Mouse (Mus musculus) heart, embryonic 10.5 days (tissue): ENCODE results near the gene Tcirg1. TPM values are rescaled to one million over a fixed set of nuclear protein-coding genes. Genes with fewer than 3 reads are reported as not detected.

Experiments
- DNase-seq: peaks from one replicate; pipeline ENCODE4 v3.0.0-alpha.2; 2017; ENCODE audit warnings: low spot score
- H3K27ac ChIP-seq: fragments of 300-500 bp; sonication (generic); 2 replicates; pipeline ENCODE4 v1.5.1; 2016; ENCODE audit warnings: mild to moderate bottlenecking
- H3K27me3 ChIP-seq: fragments of 300-500 bp; sonication (generic); 2 replicates; pipeline ENCODE4 v1.6.1; 2016; ENCODE audit warnings: mild to moderate bottlenecking; ENCODE audit not compliant: poor library complexity, insufficient read depth, severe bottlenecking
- H3K36me3 ChIP-seq: fragments of 300-500 bp; sonication (generic); 2 replicates; pipeline ENCODE4 v1.6.1; 2016; ENCODE audit warnings: mild to moderate bottlenecking, moderate library complexity
- H3K4me1 ChIP-seq: fragments of 300-500 bp; sonication (generic); 2 replicates; pipeline ENCODE4 v1.6.1; 2016; ENCODE audit warnings: mild to moderate bottlenecking
- H3K4me3 ChIP-seq: fragments of 300-500 bp; sonication (generic); 2 replicates; pipeline ENCODE4 v1.5.1; 2016; ENCODE audit warnings: mild to moderate bottlenecking, moderate library complexity
- H3K9me3 ChIP-seq: fragments of 300-500 bp; sonication (generic); 2 replicates; pipeline ENCODE4 v1.6.1; 2016; ENCODE audit warnings: mild to moderate bottlenecking, moderate library complexity
- whole genome bisulfite sequencing: fragments of 180-500 bp; shearing (Covaris S2); methylation state at CpG from one replicate; pipeline ENCODE4 v1.1.7; 2016; 5-methylcytosine and 5-hydroxymethylcytosine counted together
- polyA plus RNA-seq: library from polyadenylated mRNA; unstranded; fragments of >200 nt; fragmentation: Nextera tagmentation; extraction: Ambion mirVana; gene quantifications from 2 replicates; pipeline ENCODE4 v1.2.1, GENCODE M21; 2016

The Tcirg1 gene
- polyA plus RNA-seq, 1 experiment from 2014 or later, result 32.2 TPM

- H3K27me3 ChIP-seq, result peaks cover 13% of the 10 kb centered on the region
- peak overlapping the region; percentile 70 for H3K4me3 ChIP-seq
- no peaks in the 10 kb centered on the region for H3K9me3 ChIP-seq
- DNase-seq, result no peak
- WGBS, result 7% methylated on average over 22 of the region's 22 CpGs
- peaks cover 15% of the 10 kb centered on the region for H3K4me1 ChIP-seq
- H3K27ac ChIP-seq, result peak overlapping the region; percentile 79
- H3K36me3 ChIP-seq, result no peaks in the 10 kb centered on the region
These were observed 29.2 kb upstream of the Tcirg1 start for GRCm38 (mm10) chr19:3935896-3936850.

- no peaks in the 10 kb centered on the region for H3K36me3 ChIP-seq
- H3K27ac ChIP-seq, result peak within 1 kb of the TSS; percentile 79
- no peaks in the 10 kb centered on the region for H3K9me3 ChIP-seq
- peak within 1 kb of the TSS; percentile 70 for H3K4me3 ChIP-seq
- peaks cover 22% of the 10 kb centered on the region for H3K4me1 ChIP-seq
- 6% methylated on average over 42 of the region's 42 CpGs for WGBS
- H3K27me3 ChIP-seq, result peaks cover 19% of the 10 kb centered on the region
- no peak for DNase-seq
These were observed 28.3 kb upstream of the Tcirg1 start, which contains the start of gene Unc93b1 for GRCm38 (mm10) chr19:3935032-3935895. Gene Unc93b1 (plus strand): TSS chr19:3935186.

GRCm38 (mm10) chr19:3931716-3932115 lies 24.8 kb upstream of the Tcirg1 start:
- no peak for DNase-seq
- Histone ChIP-seq H3K4me3 (no peak overlapping the region), H3K9me3 (no peaks in the 10 kb centered on the region), H3K27me3 (peaks cover 13% of the 10 kb centered on the region), H3K27ac (no peak overlapping the region), H3K36me3 (no peaks in the 10 kb centered on the region), H3K4me1 (peaks cover 30% of the 10 kb centered on the region)
- WGBS, result 86% methylated on average over 9 of the region's 9 CpGs

- 71% methylated on average over 21 of the region's 21 CpGs for WGBS
- no peak for DNase-seq
- Histone ChIP-seq H3K36me3 (no peaks in the 10 kb centered on the region), H3K4me3 (no peak overlapping the region), H3K27me3 (peaks cover 6% of the 10 kb centered on the region; the same call in 1 of the 2 replicates), H3K9me3 (no peaks in the 10 kb centered on the region), H3K4me1 (peaks cover 26% of the 10 kb centered on the region), H3K27ac (peak overlapping the region; percentile 78)
These were observed 23.5 kb upstream of the Tcirg1 start for GRCm38 (mm10) chr19:3930262-3931057.

- no peak for DNase-seq
- H3K4me3 ChIP-seq, result peak within 1 kb of the TSS; percentile 18; the same call in 1 of the 2 replicates
- peaks cover 21% of the 10 kb centered on the region for H3K4me1 ChIP-seq
- H3K36me3 ChIP-seq, result no peaks in the 10 kb centered on the region
- H3K9me3 ChIP-seq, result no peaks in the 10 kb centered on the region
- H3K27ac ChIP-seq, result peak within 1 kb of the TSS; percentile 78
- 53% methylated on average over 12 of the region's 12 CpGs for WGBS
- H3K27me3 ChIP-seq, result peaks cover 6% of the 10 kb centered on the region; the same call in 1 of the 2 replicates
These were observed 22.4 kb upstream of the Tcirg1 start, which contains the start of gene Aldh3b1 for GRCm38 (mm10) chr19:3929211-3929941. Gene Aldh3b1 (minus strand): TSS chr19:3929808.

GRCm38 (mm10) chr19:3928779-3929178 lies 21.8 kb upstream of the Tcirg1 start:
- Histone ChIP-seq H3K9me3 (no peaks in the 10 kb centered on the region), H3K4me3 (no peak overlapping the region), H3K27ac (peak overlapping the region; percentile 56), H3K27me3 (peaks cover 6% of the 10 kb centered on the region; the same call in 1 of the 2 replicates), H3K4me1 (peaks cover 27% of the 10 kb centered on the region), H3K36me3 (no peaks in the 10 kb centered on the region)
- DNase-seq, result no peak
- 79% methylated on average over 4 of the region's 4 CpGs for WGBS

GRCm38 (mm10) chr19:3927989-3928388 lies 21.1 kb upstream of the Tcirg1 start:
- no peak overlapping the region for H3K27ac ChIP-seq
- no peak for DNase-seq
- H3K9me3 ChIP-seq, result no peaks in the 10 kb centered on the region
- peaks cover 6% of the 10 kb centered on the region; the same call in 1 of the 2 replicates for H3K27me3 ChIP-seq
- no peak overlapping the region for H3K4me3 ChIP-seq
- H3K4me1 ChIP-seq, result peaks cover 34% of the 10 kb centered on the region
- H3K36me3 ChIP-seq, result no peaks in the 10 kb centered on the region
- 86% methylated on average over 4 of the region's 4 CpGs for WGBS

- Histone ChIP-seq H3K36me3 (no peaks in the 10 kb centered on the region), H3K4me1 (peaks cover 39% of the 10 kb centered on the region), H3K9me3 (no peaks in the 10 kb centered on the region), H3K27ac (no peak overlapping the region), H3K4me3 (no peak overlapping the region), H3K27me3 (peaks cover 6% of the 10 kb centered on the region; the same call in 1 of the 2 replicates)
- no peak for DNase-seq
- WGBS, result 60% methylated on average over 6 of the region's 6 CpGs
These were observed 19.8 kb upstream of the Tcirg1 start for GRCm38 (mm10) chr19:3926685-3927084.

- H3K4me3 ChIP-seq, result no peak overlapping the region
- H3K36me3 ChIP-seq, result no peaks in the 10 kb centered on the region
- DNase-seq, result no peak
- no peaks in the 10 kb centered on the region for H3K9me3 ChIP-seq
- peaks cover 39% of the 10 kb centered on the region for H3K4me1 ChIP-seq
- H3K27me3 ChIP-seq, result peaks cover 6% of the 10 kb centered on the region; the same call in 1 of the 2 replicates
- 74% methylated on average over 3 of the region's 3 CpGs for WGBS
- no peak overlapping the region for H3K27ac ChIP-seq
These were observed 19.3 kb upstream of the Tcirg1 start for GRCm38 (mm10) chr19:3926279-3926678.

- peaks cover 39% of the 10 kb centered on the region for H3K4me1 ChIP-seq
- H3K27me3 ChIP-seq, result peaks cover 6% of the 10 kb centered on the region; the same call in 1 of the 2 replicates
- H3K36me3 ChIP-seq, result no peaks in the 10 kb centered on the region
- no peak overlapping the region for H3K27ac ChIP-seq
- no peak for DNase-seq
- WGBS, result 79% methylated on average over 6 of the region's 6 CpGs
- H3K4me3 ChIP-seq, result no peak overlapping the region
- H3K9me3 ChIP-seq, result no peaks in the 10 kb centered on the region
These were observed 18.9 kb upstream of the Tcirg1 start for GRCm38 (mm10) chr19:3925859-3926258.

GRCm38 (mm10) chr19:3924868-3925267 lies 17.9 kb upstream of the Tcirg1 start:
- no peak for DNase-seq
- H3K9me3 ChIP-seq, result no peaks in the 10 kb centered on the region
- no peak overlapping the region for H3K4me3 ChIP-seq
- H3K27ac ChIP-seq, result no peak overlapping the region
- H3K4me1 ChIP-seq, result peaks cover 29% of the 10 kb centered on the region
- H3K36me3 ChIP-seq, result no peaks in the 10 kb centered on the region
- H3K27me3 ChIP-seq, result no peaks in the 10 kb centered on the region
- 86% methylated on average over 7 of the region's 7 CpGs for WGBS
